ENCODE assay signal across 8 mouse cellular contexts in genomic region chr19:6302522-6302921, GRCm38 (mm10). TPM values are rescaled to one million over a fixed set of nuclear protein-coding genes. Genes with fewer than 3 reads are reported as not detected.
DNase-seq lines count a peak whose midpoint lies in the region; ATAC-seq lines count a peak whose summit lies in the region.

No protein-coding gene starts in this region.

- H3K36me3 ChIP-seq in limb, embryonic 13.5 days, result peaks cover 41% of the 10 kb centered on the region
- peaks cover 13% of the 10 kb centered on the region; the same call in 1 of the 2 replicates for H3K36me3 ChIP-seq in intestine, embryonic 16.5 days (ENCODE audit: control insufficient read depth, insufficient read depth, low read length)

- 36% methylated on average over 4 of the region's 4 CpGs for WGBS in limb, embryonic 13.5 days
- 48% methylated on average over 4 of the region's 4 CpGs for WGBS in intestine, embryonic 16.5 days

- no peaks in the 10 kb centered on the region for H3K9me3 ChIP-seq in limb, embryonic 13.5 days
- no peaks in the 10 kb centered on the region for H3K9me3 ChIP-seq in intestine, embryonic 16.5 days (ENCODE audit: control insufficient read depth, low read length)

- DNase-seq in left cerebral cortex, adult 18-20 months (ENCODE audit: low spot score in 2 of 2), result peak; percentile 34 to 44
- DNase-seq in left cerebral cortex, adult 11 months (ENCODE audit: low spot score), result no peak
- DNase-seq in brain, adult 2 months (ENCODE audit: low read depth, low spot score), result peak; percentile 97
- DNase-seq in heart, adult 18-20 months, result peak; percentile 72 to 92
- no peak for DNase-seq in kidney, postnatal 14 days
- DNase-seq in retina, embryonic 14.5 days (ENCODE audit: low spot score), result no peak

- no peak overlapping the region for H3K4me3 ChIP-seq in limb, embryonic 13.5 days
- no peak overlapping the region for H3K4me3 ChIP-seq in intestine, embryonic 16.5 days (ENCODE audit: low read length)

- no peak overlapping the region for H3K4me2 ChIP-seq in limb, embryonic 13.5 days (replicated peaks)
- no peak overlapping the region for H3K4me2 ChIP-seq in intestine, embryonic 16.5 days (ENCODE audit: low read depth, low read length)

- no peaks in the 10 kb centered on the region for H3K27me3 ChIP-seq in limb, embryonic 13.5 days
- H3K27me3 ChIP-seq in intestine, embryonic 16.5 days (replicated peaks; ENCODE audit: control insufficient read depth, insufficient read depth, low read length), result no peaks in the 10 kb centered on the region

- peak overlapping the region; percentile 35 for H3K9ac ChIP-seq in limb, embryonic 13.5 days
- H3K9ac ChIP-seq in intestine, embryonic 16.5 days (ENCODE audit: low read depth, low read length), result no peak overlapping the region

- H3K27ac ChIP-seq in limb, embryonic 13.5 days, result peak overlapping the region; percentile 67
- H3K27ac ChIP-seq in intestine, embryonic 16.5 days (ENCODE audit: low read length), result no peak overlapping the region

- peak; percentile 33; the same call in 1 of the 2 replicates for ATAC-seq in limb, embryonic 13.5 days (ENCODE audit: low FRiP score, low read depth)
- ATAC-seq in intestine, embryonic 16.5 days, result no peak

- H3K4me1 ChIP-seq in limb, embryonic 13.5 days, result peaks cover 30% of the 10 kb centered on the region
- H3K4me1 ChIP-seq in intestine, embryonic 16.5 days (ENCODE audit: control insufficient read depth, insufficient read depth, low read length), result peaks cover 6% of the 10 kb centered on the region

RNA-seq across cellular contexts. Expression of gene Cdc42bpg, which starts 3.7 kb away (rescaled TPM):
- 1 to 10 TPM; 4.2 to 4.8 TPM for total RNA-seq in left cerebral cortex, adult 18-20 months (2021)
- 10 to 100 TPM; 13.8 TPM for total RNA-seq in heart, adult 18-20 months (2021)
- polyA plus RNA-seq in limb, embryonic 13.5 days (2015; fragmentation: Nextera tagmentation; extraction: Ambion mirVana), result 0.52 and 0.70 TPM in 2 replicates
- polyA plus RNA-seq in intestine, embryonic 16.5 days (2015; fragmentation: Nextera tagmentation; extraction: Ambion mirVana), result 1.2 and 1.5 TPM in 2 replicates

RNA-seq across cellular contexts. Expression of gene Ehd1, which starts 26.0 kb away (rescaled TPM):
- total RNA-seq in left cerebral cortex, adult 18-20 months (2021), result 10 to 100 TPM; 36.8 to 39.0 TPM
- total RNA-seq in heart, adult 18-20 months (2021), result 100 to 1,000 TPM; 101 to 107 TPM
- polyA plus RNA-seq in limb, embryonic 13.5 days (2015; fragmentation: Nextera tagmentation; extraction: Ambion mirVana), result 73.1 and 82.9 TPM in 2 replicates
- 135 and 158 TPM in 2 replicates for polyA plus RNA-seq in intestine, embryonic 16.5 days (2015; fragmentation: Nextera tagmentation; extraction: Ambion mirVana)

RNA-seq across cellular contexts. Expression of gene Men1, which starts 32.3 kb away (rescaled TPM):
- total RNA-seq in left cerebral cortex, adult 18-20 months (2021), result 10 to 100 TPM; 62.4 to 74.5 TPM
- 10 to 100 TPM; 13.3 to 14.0 TPM for total RNA-seq in heart, adult 18-20 months (2021)
- polyA plus RNA-seq in limb, embryonic 13.5 days (2015; fragmentation: Nextera tagmentation; extraction: Ambion mirVana), result 88.7 and 97.6 TPM in 2 replicates
- 61.3 and 61.4 TPM in 2 replicates for polyA plus RNA-seq in intestine, embryonic 16.5 days (2015; fragmentation: Nextera tagmentation; extraction: Ambion mirVana)

RNA-seq across cellular contexts. Expression of gene Map4k2, which starts 38.4 kb away (rescaled TPM):
- 100 to 1,000 TPM in 1 of 2 experiments, 10 to 100 TPM in 1; 92.9 to 100 TPM for total RNA-seq in left cerebral cortex, adult 18-20 months (2021)
- total RNA-seq in heart, adult 18-20 months (2021), result 10 to 100 TPM; 30.7 to 43.0 TPM
- polyA plus RNA-seq in limb, embryonic 13.5 days (2015; fragmentation: Nextera tagmentation; extraction: Ambion mirVana), result 11.8 and 15.5 TPM in 2 replicates
- 7.9 and 10.0 TPM in 2 replicates for polyA plus RNA-seq in intestine, embryonic 16.5 days (2015; fragmentation: Nextera tagmentation; extraction: Ambion mirVana)

Comparison
In these comparisons a context has a peak if more than half of its experiments do, and no peak if none do; other contexts are left out.
1. DNase-seq: peak in left cerebral cortex, adult 18-20 months (2 of 2), brain, adult 2 months (single experiment) and heart, adult 18-20 months (2 of 2); none in left cerebral cortex, adult 11 months (single experiment), kidney, postnatal 14 days (single experiment) and retina, embryonic 14.5 days (single experiment).
2. RNA of gene Men1, which starts 32.3 kb away (total RNA-seq): 62.4 to 74.5 TPM in left cerebral cortex, adult 18-20 months; 13.3 to 14.0 TPM in heart, adult 18-20 months; every median in the first group is over 4 times any median in the second.